Comparison of ENCODE assay signal across 21 mouse cellular contexts in genomic region chr4:154731345-154731744, GRCm38 (mm10).
DNase-seq lines count a peak whose midpoint lies in the region; ATAC-seq and TF ChIP-seq lines count a peak whose summit lies in the region.
"Had no signal": no experiment of that assay in that cellular context is flagged by ENCODE, and none has a peak within 500 bp of the region (broad histone marks: within the 10 kb centered on the region; RNA-seq: fewer than 3 reads in every experiment).

No protein-coding gene starts in this region.

- H3K4me2 ChIP-seq in forebrain, embryonic 11.5 days (ENCODE audit: low read depth, low read length, severe bottlenecking), result no peak overlapping the region
- no peak overlapping the region for H3K4me2 ChIP-seq in forebrain, embryonic 14.5 days (ENCODE audit: low read length)
- H3K4me2 ChIP-seq in CH12.LX (ENCODE audit: insufficient read depth, low read depth, poor library complexity, severe bottlenecking), result no peak overlapping the region
- H3K4me2 ChIP-seq: embryonic facial prominence, embryonic 13.5 days; heart, embryonic 12.5 days; hindbrain, embryonic 15.5 days; lung, embryonic 15.5 days; midbrain, embryonic 11.5 days had no signal

- TF ChIP-seq EP300 in CH12.LX (IDR thresholded peaks at IDR 0.05; ENCODE audit: low read length), result no peak

- TF ChIP-seq CTCF in CH12.LX (conservative IDR thresholded peaks at IDR 0.05 in 1 of 2, IDR thresholded peaks at IDR 0.05 in 1 of 2; ENCODE audit: low read depth in 2 of 2, low read length in 2 of 2), result no peak

- dilution Hi-C loops in CH12.LX (cut with MboI; ENCODE audit: extremely low pct_ligation_motif_present, extremely low pct_unique_long_range_greater_than_20kb, low sequenced_read_pairs), result no loop called here

- no peaks in the 10 kb centered on the region for H3K79me2 ChIP-seq in CH12.LX (replicated peaks; ENCODE audit: control insufficient read depth, extremely low read depth, insufficient read depth, poor library complexity, severe bottlenecking)

- TF ChIP-seq RAD21 in CH12.LX (IDR thresholded peaks at IDR 0.05; ENCODE audit: low read depth, low read length), result no peak

- H3K4me3 ChIP-seq in forebrain, embryonic 11.5 days (ENCODE audit: low read depth, low read length), result no peak overlapping the region
- no peak overlapping the region for H3K4me3 ChIP-seq in forebrain, embryonic 14.5 days (ENCODE audit: low read depth, low read length)
- H3K4me3 ChIP-seq in CH12.LX (replicated peaks in 1 of 3; ENCODE audit: low read depth in 2 of 3, low read length in 2 of 3, poor library complexity in 1 of 3), result no peak overlapping the region
- H3K4me3 ChIP-seq: embryonic facial prominence, embryonic 13.5 days; heart, embryonic 12.5 days; hindbrain, embryonic 15.5 days; lung, embryonic 15.5 days had no signal

- no peaks in the 10 kb centered on the region for H3K9me3 ChIP-seq in forebrain, embryonic 11.5 days (ENCODE audit: control insufficient read depth, low read length)
- H3K9me3 ChIP-seq in forebrain, embryonic 14.5 days (replicated peaks; ENCODE audit: control insufficient read depth, low read length), result no peaks in the 10 kb centered on the region
- H3K9me3 ChIP-seq in CH12.LX (replicated peaks; ENCODE audit: low read length), result peaks cover 84% of the 10 kb centered on the region
- H3K9me3 ChIP-seq: embryonic facial prominence, embryonic 13.5 days; heart, embryonic 12.5 days; hindbrain, embryonic 15.5 days; lung, embryonic 15.5 days had no signal

- H3K4me1 ChIP-seq in forebrain, embryonic 11.5 days (replicated peaks; ENCODE audit: control insufficient read depth, insufficient read depth, low read length), result no peaks in the 10 kb centered on the region
- H3K4me1 ChIP-seq in forebrain, embryonic 14.5 days (ENCODE audit: control insufficient read depth, insufficient read depth, low read length), result no peaks in the 10 kb centered on the region
- no peaks in the 10 kb centered on the region for H3K4me1 ChIP-seq in CH12.LX (ENCODE audit: control insufficient read depth in 1 of 2, insufficient read depth in 2 of 2)
- H3K4me1 ChIP-seq: lung, embryonic 15.5 days had no signal

- H3K27ac ChIP-seq in forebrain, embryonic 11.5 days (ENCODE audit: low read depth, low read length), result no peak overlapping the region
- no peak overlapping the region for H3K27ac ChIP-seq in forebrain, embryonic 14.5 days (ENCODE audit: low read depth, low read length)
- no peak overlapping the region for H3K27ac ChIP-seq in CH12.LX (ENCODE audit: insufficient read depth, low read depth)
- H3K27ac ChIP-seq: embryonic facial prominence, embryonic 13.5 days; hindbrain, embryonic 15.5 days; liver, embryonic 14.5 days; lung, embryonic 15.5 days; macrophage had no signal

- DNase-seq in forebrain, embryonic 11.5 days (ENCODE audit: low spot score), result peak; percentile 37
- DNase-seq in forebrain, embryonic 14.5 days (ENCODE audit: low spot score), result no peak
- DNase-seq in CH12.LX (ENCODE audit: extremely low read depth), result no peak
- DNase-seq in hindlimb bud, embryonic 11.5 days (ENCODE audit: extremely low spot score, low read depth, low spot score), result peak; percentile 83
- peak; percentile 57 for DNase-seq in mesoderm, embryonic 11.5 days (ENCODE audit: low read depth, low spot score)
- DNase-seq in cerebellum, postnatal 4 days (ENCODE audit: low spot score in 2 of 2), result no peak
- no peak for DNase-seq in cerebellum, adult 8-10 months
- DNase-seq: cerebellum, adult 9-10 months; heart, postnatal 14 days; retina, postnatal 1 day; right cerebral cortex, postnatal 4 days had no signal

- WGBS in forebrain, embryonic 11.5 days, result 76% methylated on average over 15 of the region's 15 CpGs
- WGBS in forebrain, embryonic 14.5 days, result 80% methylated on average over 15 of the region's 15 CpGs

- no peak overlapping the region for H3K9ac ChIP-seq in forebrain, embryonic 11.5 days (ENCODE audit: low read length)
- no peak overlapping the region for H3K9ac ChIP-seq in forebrain, embryonic 14.5 days (ENCODE audit: low read length)
- H3K9ac ChIP-seq in CH12.LX (ENCODE audit: insufficient read depth, low read depth), result no peak overlapping the region
- H3K9ac ChIP-seq: embryonic facial prominence, embryonic 13.5 days; heart, embryonic 12.5 days; hindbrain, embryonic 15.5 days; liver, embryonic 14.5 days; lung, embryonic 15.5 days had no signal

- no peaks in the 10 kb centered on the region for H3K27me3 ChIP-seq in forebrain, embryonic 11.5 days (ENCODE audit: control insufficient read depth, insufficient read depth, low read length)
- no peaks in the 10 kb centered on the region for H3K27me3 ChIP-seq in forebrain, embryonic 14.5 days (replicated peaks; ENCODE audit: control insufficient read depth, insufficient read depth, low read length)
- H3K27me3 ChIP-seq in CH12.LX (replicated peaks), result no peaks in the 10 kb centered on the region
- H3K27me3 ChIP-seq: hindbrain, embryonic 15.5 days; lung, embryonic 15.5 days had no signal

- ATAC-seq in forebrain, embryonic 11.5 days (replicated peaks; ENCODE audit: low FRiP score), result no peak
- ATAC-seq in forebrain, embryonic 14.5 days, result no peak
- ATAC-seq: CD4-positive, CD25-positive, alpha-beta regulatory T cell, adult 4 months; forebrain, embryonic 16.5 days; intestine, embryonic 16.5 days had no signal

- in situ Hi-C loops in CH12.LX (cut with MboI; ENCODE audit: low pct_ligation_motif_present, low pct_unique_long_range_greater_than_20kb, low sequenced_read_pairs), result no loop called here

- no peak for TF ChIP-seq POLR2A in CH12.LX (IDR thresholded peaks at IDR 0.05; ENCODE audit: low read depth, low read length)

- no peaks in the 10 kb centered on the region for H3K36me3 ChIP-seq in forebrain, embryonic 11.5 days (ENCODE audit: control insufficient read depth, insufficient read depth, low read length)
- H3K36me3 ChIP-seq in forebrain, embryonic 14.5 days (ENCODE audit: control insufficient read depth, insufficient read depth, low read length), result no peaks in the 10 kb centered on the region
- no peaks in the 10 kb centered on the region for H3K36me3 ChIP-seq in CH12.LX (replicated peaks in 1 of 2; ENCODE audit: control insufficient read depth in 1 of 2, insufficient read depth in 1 of 2, low read length in 1 of 2)
- H3K36me3 ChIP-seq: embryonic facial prominence, embryonic 13.5 days; heart, embryonic 12.5 days; hindbrain, embryonic 15.5 days; lung, embryonic 15.5 days had no signal

TF ChIP-seq in CH12.LX, 34 proteins besides CTCF, POLR2A, EP300 and RAD21:
- TF ChIP-seq NRF1 (IDR thresholded peaks at IDR 0.05; ENCODE audit: low read depth, low read length) (no peak), MAFK (IDR thresholded peaks at IDR 0.05; ENCODE audit: insufficient replicate concordance, low read length) (peak; percentile 69)
TF ChIP-seq in CH12.LX: peak in this region for 1.

Comparison
In these comparisons a context has a peak if more than half of its experiments do, and no peak if none do; other contexts are left out.
1. DNase-seq: peak in forebrain, embryonic 11.5 days (single experiment), hindlimb bud, embryonic 11.5 days (single experiment) and mesoderm, embryonic 11.5 days (single experiment); none in forebrain, embryonic 14.5 days (single experiment), CH12.LX (single experiment), cerebellum, postnatal 4 days (0 of 2) and cerebellum, adult 8-10 months (single experiment).